Mouse (Mus musculus): ENCODE measurements around the gene Cby1.
"Not testable (repeated sequence)": the region's sequence is repeated elsewhere in the genome, so short reads cannot be mapped to it uniquely, and the experiment has no call there.

GRCm38 (mm10) chr15:79671828-79672348, 12.9 kb downstream of the Cby1 start:
- not testable (repeated sequence) for TF ChIP-seq GATA1, TAL1 (IDR thresholded peaks at IDR 0.05; ENCODE audit: low read length)

Data from erythroblast, embryonic 14.5 days (primary cell).